Mouse (Mus musculus): ENCODE results near the gene Rwdd3. TPM values are rescaled to one million over a fixed set of nuclear protein-coding genes. Genes with fewer than 3 reads are reported as not detected.

Gene Rwdd3
- 3.2 TPM for polyA plus RNA-seq (2017; shearing (Covaris generic))

GRCm38 (mm10) chr3:121171243-121171871, at the start of gene Rwdd3:
TSS of gene Rwdd3 (minus strand) at chr3:121171695.

Other genes with a start within 250 kb of the Rwdd3 start
- 0.10 TPM for gene Tmem56, start 111.4 kb upstream of the Rwdd3 start, polyA plus RNA-seq (2017; shearing (Covaris generic))
- 10.5 TPM for gene Alg14, start 120.1 kb upstream of the Rwdd3 start, polyA plus RNA-seq (2017; shearing (Covaris generic))